ENCODE assay signal across 28 mouse cellular contexts in genomic region chr2:36220891-36221290, GRCm38 (mm10). TPM values are rescaled to one million over a fixed set of nuclear protein-coding genes. Genes with fewer than 3 reads are reported as not detected.
A peak's percentile ranks its signal among the peaks of the same experiment; 100 is the strongest.
DNase-seq lines count a peak whose midpoint lies in the region; ATAC-seq lines count a peak whose summit lies in the region.
"Had no signal": no experiment of that assay in that cellular context is flagged by ENCODE, and none has a peak within 500 bp of the region (broad histone marks: within the 10 kb centered on the region; RNA-seq: fewer than 3 reads in every experiment).

No protein-coding gene starts in this region.

- peak overlapping the region; percentile 43; the same call in 1 of the 2 replicates for H3K27ac ChIP-seq in limb, embryonic 15.5 days
- no peak overlapping the region for H3K27ac ChIP-seq in limb, embryonic 10.5 days
- H3K27ac ChIP-seq: embryonic facial prominence, embryonic 10.5 days; embryonic facial prominence, embryonic 13.5 days; forebrain, embryonic 13.5 days; heart, embryonic 15.5 days; hindbrain, embryonic 14.5 days had no signal

- H3K4me2 ChIP-seq in limb, embryonic 15.5 days = no peak overlapping the region
- H3K4me2 ChIP-seq: embryonic facial prominence, embryonic 13.5 days; forebrain, embryonic 13.5 days; heart, embryonic 12.5 days; heart, embryonic 15.5 days; hindbrain, embryonic 14.5 days had no signal

- no peak overlapping the region for H3K9ac ChIP-seq in limb, embryonic 15.5 days
- H3K9ac ChIP-seq: embryonic facial prominence, embryonic 13.5 days; forebrain, embryonic 13.5 days; heart, embryonic 12.5 days; heart, embryonic 15.5 days; hindbrain, embryonic 14.5 days had no signal

- H3K36me3 ChIP-seq in limb, embryonic 15.5 days = no peaks in the 10 kb centered on the region
- no peaks in the 10 kb centered on the region for H3K36me3 ChIP-seq in limb, embryonic 10.5 days
- H3K36me3 ChIP-seq: embryonic facial prominence, embryonic 10.5 days; embryonic facial prominence, embryonic 13.5 days; heart, embryonic 12.5 days; heart, embryonic 15.5 days had no signal

- H3K27me3 ChIP-seq in limb, embryonic 15.5 days = no peaks in the 10 kb centered on the region
- no peaks in the 10 kb centered on the region for H3K27me3 ChIP-seq in limb, embryonic 10.5 days (ENCODE audit: low read depth, poor library complexity, severe bottlenecking)
- H3K27me3 ChIP-seq: embryonic facial prominence, embryonic 13.5 days; heart, embryonic 12.5 days; heart, embryonic 15.5 days had no signal

- peak; percentile 46 for DNase-seq in adrenal gland, postnatal 14 days
- DNase-seq in adrenal gland, adult 18-20 months (ENCODE audit: low spot score in 2 of 2) = no peak
- no peak for DNase-seq in limb, embryonic 10.5 days (ENCODE audit: low spot score)
- peak; percentile 35 for DNase-seq in testis, postnatal 10 days (ENCODE audit: low spot score)
- DNase-seq in testis, postnatal 14 days (ENCODE audit: low spot score) = no peak
- DNase-seq in brain, adult 2 months (ENCODE audit: low read depth, low spot score) = peak; percentile 57
- DNase-seq in cerebellum, adult 9-11 months = no peak
- DNase-seq: cerebellum, adult 11 months; cerebellum, adult 2 months; cerebellum, postnatal 10 days; cerebellum, postnatal 36 days; embryo, embryonic 11 days; gastrocnemius, postnatal 25 days; heart, adult 18-20 months; heart, postnatal 10 days; heart, postnatal 36 days had no signal

- no peaks in the 10 kb centered on the region for H3K9me3 ChIP-seq in limb, embryonic 15.5 days
- H3K9me3 ChIP-seq in limb, embryonic 10.5 days (replicated peaks) = no peaks in the 10 kb centered on the region
- H3K9me3 ChIP-seq: embryonic facial prominence, embryonic 10.5 days; embryonic facial prominence, embryonic 13.5 days; forebrain, embryonic 13.5 days; heart, embryonic 12.5 days; heart, embryonic 15.5 days had no signal

- H3K4me3 ChIP-seq in limb, embryonic 15.5 days = no peak overlapping the region
- no peak overlapping the region for H3K4me3 ChIP-seq in limb, embryonic 10.5 days
- H3K4me3 ChIP-seq: embryonic facial prominence, embryonic 10.5 days; embryonic facial prominence, embryonic 13.5 days; erythroblast, embryonic 14.5 days; forebrain, embryonic 13.5 days; heart, embryonic 12.5 days; heart, embryonic 15.5 days had no signal

- peaks cover 25% of the 10 kb centered on the region for H3K4me1 ChIP-seq in limb, embryonic 15.5 days
- peaks cover 21% of the 10 kb centered on the region for H3K4me1 ChIP-seq in limb, embryonic 10.5 days
- H3K4me1 ChIP-seq: forebrain, embryonic 13.5 days had no signal

- WGBS in limb, embryonic 15.5 days = 54% methylated on average over 4 of the region's 4 CpGs
- 90% methylated on average over 4 of the region's 4 CpGs for WGBS in limb, embryonic 10.5 days

- ATAC-seq in limb, embryonic 15.5 days (ENCODE audit: insufficient number of reproducible peaks, low FRiP score, low TSS enrichment, low read depth) = no peak
- ATAC-seq: activated CD4-positive, CD25-positive, alpha-beta regulatory T cell, adult 4 months; CD4-positive, CD25-positive, alpha-beta regulatory T cell, adult 4 months; forebrain, embryonic 13.5 days; forebrain, embryonic 16.5 days; intestine, postnatal 0 days had no signal

RNA-seq across cellular contexts. Expression of gene Ptgs1, which starts 9.3 kb away (rescaled TPM):
- 13.6 and 14.9 TPM in 2 replicates for total RNA-seq in adrenal gland, postnatal 14 days (2021)
- total RNA-seq in adrenal gland, adult 18-20 months (2021) = 10 to 100 TPM; 11.0 to 13.5 TPM
- polyA plus RNA-seq in limb, embryonic 15.5 days (2015; fragmentation: Nextera tagmentation; extraction: Ambion mirVana) = 21.8 and 23.0 TPM in 2 replicates
- polyA plus RNA-seq in limb, embryonic 10.5 days (2016; fragmentation: Nextera tagmentation; extraction: Ambion mirVana) = 2.9 and 3.3 TPM in 2 replicates

Comparison
In these comparisons a context has a peak if more than half of its experiments do, and no peak if none do; other contexts are left out.
1. DNase-seq: peak in adrenal gland, postnatal 14 days (single experiment), testis, postnatal 10 days (single experiment) and brain, adult 2 months (single experiment); none in adrenal gland, adult 18-20 months (0 of 2), limb, embryonic 10.5 days (single experiment), testis, postnatal 14 days (single experiment) and cerebellum, adult 9-11 months (single experiment).